Mouse (Mus musculus) left cerebral cortex, postnatal 36 days (tissue): ENCODE results near the gene Ptgs2. TPM values are rescaled to one million over a fixed set of nuclear protein-coding genes. Genes with fewer than 3 reads are reported as not detected.

Source experiments
- DNase-seq, 2 experiments: peaks; one replicate each; pipeline ENCODE4 v3.0.0; 2021 to 2022; ENCODE audit warnings: low spot score in 2 of 2, mixed read lengths in 1 of 2
- intact Hi-C: fragments of 180-260 bp; cut with DNase I; formaldehyde crosslinking; loops from one replicate; pipeline ENCODE4 v1.15.1; 2025
- microRNA-seq: library from miRNA; unstranded; fragments of <30 nt; microRNA quantifications from one replicate; pipeline ENCODE4 v1.2.0, GENCODE M21; 2022
- total RNA-seq, 2 experiments: library from RNA; stranded (reverse); gene quantifications; 2 replicates each; pipeline ENCODE4 v1.2.3; 2021

Gene Ptgs2
- total RNA-seq, 2 experiments from 2014 or later, result 12.7 to 17.0 TPM

GRCm38 (mm10) chr1:150143578-150143977 is 43.7 kb downstream of the Ptgs2 start:
- DNase-seq, result no peak
- intact Hi-C loops, result no loop called here

- intact Hi-C loops, result no loop called here
- no peak for DNase-seq
Measured at GRCm38 (mm10) chr1:150145049-150145448, 45.2 kb downstream of the Ptgs2 start.

DNA sequence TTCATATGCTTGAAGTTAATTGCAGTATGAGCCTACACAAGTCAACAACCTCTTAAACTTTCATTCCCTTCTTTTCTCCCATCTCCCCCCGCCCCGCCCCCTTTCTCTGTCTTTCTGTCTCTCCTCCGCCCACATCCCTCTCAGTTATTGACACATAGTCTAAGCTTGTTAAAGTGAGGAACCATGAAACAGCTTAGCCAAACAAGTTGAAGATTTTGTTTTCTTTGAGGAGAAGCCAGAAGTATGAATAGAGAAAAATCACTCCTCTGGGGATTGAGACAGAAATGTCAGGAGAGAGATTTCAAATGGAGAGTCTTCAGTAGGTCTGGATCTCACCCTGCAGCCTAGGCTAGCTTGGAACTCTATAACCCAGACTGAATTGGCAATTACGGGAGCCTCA is 47.4 kb downstream of the Ptgs2 start:
- intact Hi-C loops, result no loop called here

GRCm38 (mm10) chr1:150151411-150151810 is 51.6 kb downstream of the Ptgs2 start:
- no peak for DNase-seq
- intact Hi-C loops, result no loop called here

More for the DNA sequence above, 47.4 kb downstream of the Ptgs2 start:
- no peak for DNase-seq

Small RNA genes lying within 50 kb of the gene (microRNA-seq; reads per million reads assigned to microRNA genes)
- gene Gm44329, result not detected

Other genes starting within 250 kb of the Ptgs2 start
- 1 to 10 TPM; 1.6 to 1.8 TPM for gene Pla2g4a, start 138.7 kb upstream of the Ptgs2 start, total RNA-seq
- gene Pdc, start 219.4 kb downstream of the Ptgs2 start, total RNA-seq, result not detected